ENCODE assay signal across 26 mouse cellular contexts in genomic region chr11:33398701-33399100, GRCm38 (mm10).
DNase-seq lines count a peak whose midpoint lies in the region; ATAC-seq and TF ChIP-seq lines count a peak whose summit lies in the region.
"Had no signal": no experiment of that assay in that cellular context is flagged by ENCODE, and none has a peak within 500 bp of the region (broad histone marks: within the 10 kb centered on the region; RNA-seq: fewer than 3 reads in every experiment).

No protein-coding gene starts in this region.

- H3K4me2 ChIP-seq in embryonic facial prominence, embryonic 14.5 days (ENCODE audit: low read depth, low read length), result no peak overlapping the region
- no peak overlapping the region for H3K4me2 ChIP-seq in lung, postnatal 0 days (replicated peaks; ENCODE audit: low read depth, low read length)
- H3K4me2 ChIP-seq: embryonic facial prominence, embryonic 12.5 days; heart, embryonic 13.5 days; hindbrain, embryonic 13.5 days; liver, embryonic 12.5 days; lung, embryonic 14.5 days had no signal

- H3K9ac ChIP-seq in embryonic facial prominence, embryonic 14.5 days (ENCODE audit: low read depth, low read length), result no peak overlapping the region
- no peak overlapping the region for H3K9ac ChIP-seq in lung, postnatal 0 days (replicated peaks; ENCODE audit: low read depth)
- H3K9ac ChIP-seq: embryonic facial prominence, embryonic 12.5 days; heart, embryonic 13.5 days; liver, embryonic 12.5 days; lung, embryonic 14.5 days had no signal

- 76% methylated on average over 3 of the region's 3 CpGs for WGBS in embryonic facial prominence, embryonic 14.5 days
- WGBS in embryonic facial prominence, embryonic 10.5 days, result 87% methylated on average over 3 of the region's 3 CpGs
- WGBS in lung, postnatal 0 days, result 47% methylated on average over 3 of the region's 3 CpGs

- H3K4me1 ChIP-seq in embryonic facial prominence, embryonic 14.5 days (ENCODE audit: control insufficient read depth, insufficient read depth, low read length), result no peaks in the 10 kb centered on the region
- H3K4me1 ChIP-seq in embryonic facial prominence, embryonic 10.5 days, result no peaks in the 10 kb centered on the region
- H3K4me1 ChIP-seq in lung, postnatal 0 days (ENCODE audit: insufficient read depth, low read depth, low read length), result no peaks in the 10 kb centered on the region
- H3K4me1 ChIP-seq: embryonic facial prominence, embryonic 12.5 days; heart, embryonic 13.5 days; limb, embryonic 10.5 days; liver, embryonic 12.5 days had no signal

- H3K9me3 ChIP-seq in embryonic facial prominence, embryonic 14.5 days (ENCODE audit: control insufficient read depth, low read length), result no peaks in the 10 kb centered on the region
- no peaks in the 10 kb centered on the region for H3K9me3 ChIP-seq in embryonic facial prominence, embryonic 10.5 days
- no peaks in the 10 kb centered on the region for H3K9me3 ChIP-seq in lung, postnatal 0 days (ENCODE audit: low read length)
- H3K9me3 ChIP-seq: embryonic facial prominence, embryonic 12.5 days; heart, embryonic 13.5 days; hindbrain, embryonic 13.5 days; limb, embryonic 10.5 days; liver, embryonic 12.5 days had no signal

- TF ChIP-seq EP300 in lung, postnatal 0 days (IDR thresholded peaks at IDR 0.05), result no peak

- peak; percentile 3 for DNase-seq in embryonic facial prominence, embryonic 14.5 days (ENCODE audit: low spot score)
- no peak for DNase-seq in embryonic facial prominence, embryonic 10.5 days (ENCODE audit: low spot score)
- peak; percentile 1 for DNase-seq in 3T3-L1 (ENCODE audit: low read depth, low spot score)
- peak; percentile 55 for DNase-seq in adrenal gland, postnatal 14 days
- peak; percentile 86 for DNase-seq in lung, postnatal 0 days (ENCODE audit: low spot score)
- DNase-seq in testis, postnatal 10 days (ENCODE audit: low spot score), result no peak
- DNase-seq in ovary, postnatal 36 days (ENCODE audit: low spot score), result no peak
- no peak for DNase-seq in kidney, postnatal 10 days
- DNase-seq: cerebellum, adult 18-20 months; cerebellum, postnatal 14 days; gastrocnemius, postnatal 14 days; heart, adult 2 months; kidney, adult 2 months; lung, embryonic 14.5 days; midbrain, embryonic 14.5 days; right cerebral cortex, postnatal 4 days; thymus, adult 2 months had no signal

- no peaks in the 10 kb centered on the region for H3K36me3 ChIP-seq in embryonic facial prominence, embryonic 14.5 days (ENCODE audit: control insufficient read depth, insufficient read depth, low read length)
- no peaks in the 10 kb centered on the region for H3K36me3 ChIP-seq in embryonic facial prominence, embryonic 10.5 days (replicated peaks)
- H3K36me3 ChIP-seq in lung, postnatal 0 days (ENCODE audit: insufficient read depth, low read length), result no peaks in the 10 kb centered on the region
- H3K36me3 ChIP-seq: embryonic facial prominence, embryonic 12.5 days; heart, embryonic 13.5 days; hindbrain, embryonic 13.5 days; limb, embryonic 10.5 days; liver, embryonic 12.5 days had no signal

- H3K4me3 ChIP-seq in embryonic facial prominence, embryonic 14.5 days (ENCODE audit: low read depth, low read length), result no peak overlapping the region
- no peak overlapping the region for H3K4me3 ChIP-seq in embryonic facial prominence, embryonic 10.5 days
- no peak overlapping the region for H3K4me3 ChIP-seq in lung, postnatal 0 days (ENCODE audit: low read depth, low read length)
- H3K4me3 ChIP-seq: embryonic facial prominence, embryonic 12.5 days; erythroblast, embryonic 14.5 days; heart, adult 2 months; heart, embryonic 13.5 days; hindbrain, embryonic 13.5 days; limb, embryonic 10.5 days; liver, embryonic 12.5 days had no signal

- ATAC-seq in embryonic facial prominence, embryonic 14.5 days (ENCODE audit: low read depth), result no peak
- peak; percentile 99 for ATAC-seq in lung, postnatal 0 days
- ATAC-seq: forebrain, embryonic 16.5 days; liver, embryonic 12.5 days; Patski had no signal

- TF ChIP-seq CTCF in lung, postnatal 0 days (IDR thresholded peaks at IDR 0.05), result no peak

- H3K27ac ChIP-seq in embryonic facial prominence, embryonic 14.5 days (replicated peaks; ENCODE audit: low read depth, low read length), result no peak overlapping the region
- H3K27ac ChIP-seq in embryonic facial prominence, embryonic 10.5 days (replicated peaks), result no peak overlapping the region
- no peak overlapping the region for H3K27ac ChIP-seq in lung, postnatal 0 days (ENCODE audit: low read length)
- H3K27ac ChIP-seq: embryonic facial prominence, embryonic 12.5 days; heart, adult 2 months; heart, embryonic 13.5 days; kidney, postnatal 0 days; limb, embryonic 10.5 days; liver, embryonic 12.5 days had no signal

- H3K27me3 ChIP-seq in embryonic facial prominence, embryonic 14.5 days (replicated peaks; ENCODE audit: control insufficient read depth, insufficient read depth, low read length), result no peaks in the 10 kb centered on the region
- no peaks in the 10 kb centered on the region for H3K27me3 ChIP-seq in embryonic facial prominence, embryonic 10.5 days (replicated peaks; ENCODE audit: low read depth, poor library complexity, severe bottlenecking)
- H3K27me3 ChIP-seq in lung, postnatal 0 days (replicated peaks; ENCODE audit: insufficient read depth, low read length), result no peaks in the 10 kb centered on the region
- H3K27me3 ChIP-seq: embryonic facial prominence, embryonic 12.5 days; heart, embryonic 13.5 days; hindbrain, embryonic 13.5 days; liver, embryonic 12.5 days; Patski had no signal

Comparison
In these comparisons a context has a peak if more than half of its experiments do, and no peak if none do; other contexts are left out.
1. DNase-seq: peak in embryonic facial prominence, embryonic 14.5 days (single experiment), 3T3-L1 (single experiment), adrenal gland, postnatal 14 days (single experiment) and lung, postnatal 0 days (single experiment); none in embryonic facial prominence, embryonic 10.5 days (single experiment), testis, postnatal 10 days (single experiment), ovary, postnatal 36 days (single experiment) and kidney, postnatal 10 days (single experiment).